Mouse (Mus musculus) liver, embryonic 16.5 days (tissue): ENCODE results near the gene A930002H24Rik. TPM values are rescaled to one million over a fixed set of nuclear protein-coding genes. Genes with fewer than 3 reads are reported as not detected.

Experiments used
- ATAC-seq: fragments of 200-750 bp; cut with Nextera tagmentation; 2 replicates; pipeline ENCODE4 v1.8.0; 2017; ENCODE audit warnings: low read depth, mild to moderate bottlenecking, moderate number of reproducible peaks, moderate library complexity
- H3K27ac ChIP-seq: fragments of 300-500 bp; sonication (generic); 2 replicates; pipeline ENCODE4 v1.5.1; 2014; ENCODE audit warnings: mild to moderate bottlenecking, low read length
- H3K27me3 ChIP-seq: fragments of 300-500 bp; sonication (generic); 2 replicates; pipeline ENCODE4 v1.6.1; 2014; ENCODE audit warnings: low read depth, low read length, mixed read lengths; ENCODE audit not compliant: control insufficient read depth, insufficient read depth
- H3K36me3 ChIP-seq: fragments of 300-500 bp; sonication (generic); 2 replicates; pipeline ENCODE4 v1.6.1; 2014; ENCODE audit warnings: mild to moderate bottlenecking; ENCODE audit not compliant: control insufficient read depth, insufficient read depth
- H3K4me1 ChIP-seq: fragments of 300-500 bp; sonication (generic); 2 replicates; pipeline ENCODE4 v1.6.1; 2014; ENCODE audit warnings: low read depth, low read length, mixed read lengths; ENCODE audit not compliant: control insufficient read depth
- H3K4me2 ChIP-seq: fragments of 300-500 bp; sonication (generic); 2 replicates; pipeline ENCODE4 v1.6.1; 2014; ENCODE audit warnings: low read depth, low read length, mixed read lengths
- H3K4me3 ChIP-seq: fragments of 300-500 bp; sonication (generic); 2 replicates; pipeline ENCODE4 v1.5.1; 2014; ENCODE audit warnings: low read depth, mild to moderate bottlenecking, low read length
- H3K9ac ChIP-seq: fragments of 300-500 bp; sonication (generic); 2 replicates; pipeline ENCODE4 v1.6.1; 2014; ENCODE audit warnings: low read depth, low read length
- H3K9me3 ChIP-seq: fragments of 300-500 bp; sonication (generic); replicated peaks from 2 replicates; pipeline ENCODE4 v1.6.1; 2016; ENCODE audit warnings: low read length; ENCODE audit not compliant: control insufficient read depth
- WGBS: fragments of 180-500 bp; shearing (Covaris S2); extraction: QIAGEN DNeasy Blood & Tissue Kit; methylation state at CpG from one replicate; pipeline ENCODE4 v1.1.7; 2014; ENCODE audit not compliant: insufficient replicate concordance; 5-methylcytosine and 5-hydroxymethylcytosine counted together
- polyA plus RNA-seq: library from polyadenylated mRNA; unstranded; fragments of >200 nt; fragmentation: Nextera tagmentation; extraction: Ambion mirVana; gene quantifications from 2 replicates; pipeline ENCODE4 v1.2.1, GENCODE M21; 2015

The A930002H24Rik gene
- polyA plus RNA-seq, result 0.71 and 0.76 TPM in 2 replicates

DNA sequence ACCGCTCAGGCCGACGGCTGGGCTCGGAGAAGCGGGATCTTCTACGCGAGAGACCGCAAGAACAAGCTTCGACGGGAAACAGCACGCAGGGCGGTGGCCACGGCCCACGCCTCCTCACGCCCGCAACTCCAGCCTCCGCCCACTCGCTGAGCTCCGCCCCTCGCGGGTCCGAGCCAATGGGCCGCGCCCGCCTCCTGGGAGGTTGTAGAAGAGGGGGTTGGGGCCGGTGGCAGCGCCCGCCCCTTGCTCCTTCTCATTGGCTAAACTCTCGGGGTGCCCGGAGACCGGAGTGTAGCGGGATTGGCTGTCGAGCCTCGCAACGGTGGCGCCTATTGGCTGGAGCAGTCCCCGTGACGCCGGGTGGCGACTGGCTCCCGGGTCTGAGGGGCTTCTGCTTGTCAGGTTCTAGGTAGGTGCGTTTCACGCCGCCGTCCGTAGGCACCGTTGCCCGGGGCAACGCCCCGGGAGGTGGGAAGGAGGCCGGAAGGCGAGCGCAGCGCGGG, at the start of gene A930002H24Rik:
TSS of gene A930002H24Rik (minus strand) at position 145 of the 503 bp plus-strand sequence.
- peak within 1 kb of the TSS; percentile 98 for H3K4me2 ChIP-seq

DNA sequence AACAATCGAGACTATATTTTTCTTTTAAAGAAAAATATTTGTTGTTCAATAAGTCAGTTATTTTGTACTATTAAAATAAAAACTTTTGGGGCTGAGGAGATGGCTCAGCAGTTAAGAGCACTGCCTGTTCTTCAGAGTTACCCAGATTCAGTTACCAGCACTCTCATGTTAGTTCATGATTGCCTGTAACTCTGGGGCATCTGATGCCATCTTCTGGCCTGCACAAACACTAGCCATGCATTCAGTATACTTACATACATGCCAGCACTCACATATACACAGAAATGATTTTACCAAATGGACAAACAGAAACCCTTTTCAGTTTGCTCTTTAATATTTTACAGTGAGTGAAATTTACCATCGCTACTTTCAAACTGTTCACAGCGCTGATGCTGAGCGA, 45.7 kb upstream of the A930002H24Rik start:
- H3K36me3 ChIP-seq, result no peaks in the 10 kb centered on the region
- H3K4me3 ChIP-seq, result no peak overlapping the region
- no peaks in the 10 kb centered on the region for H3K9me3 ChIP-seq
- H3K4me1 ChIP-seq, result no peaks in the 10 kb centered on the region
- H3K4me2 ChIP-seq, result no peak overlapping the region
- WGBS, result 80% methylated on average over 4 of the region's 4 CpGs
- ATAC-seq, result no peak
- no peak overlapping the region for H3K9ac ChIP-seq
- no peak overlapping the region for H3K27ac ChIP-seq
- H3K27me3 ChIP-seq, result no peaks in the 10 kb centered on the region

More for the DNA sequence above, at the start of gene A930002H24Rik:
- Histone ChIP-seq H3K27ac (peak within 1 kb of the TSS; percentile 70), H3K36me3 (no peaks in the 10 kb centered on the region), H3K4me3 (peak within 1 kb of the TSS; percentile 91), H3K9me3 (no peaks in the 10 kb centered on the region), H3K27me3 (peaks cover 10% of the 10 kb centered on the region), H3K4me1 (peaks cover 13% of the 10 kb centered on the region), H3K9ac (peak within 1 kb of the TSS; percentile 79)
- under 1% methylated on average over 55 of the region's 55 CpGs for WGBS
- ATAC-seq, result peak; percentile 99

- WGBS, result 54% methylated on average over 7 of the region's 7 CpGs
- Histone ChIP-seq H3K27ac (no peak overlapping the region), H3K27me3 (no peaks in the 10 kb centered on the region), H3K9me3 (no peaks in the 10 kb centered on the region), H3K36me3 (no peaks in the 10 kb centered on the region), H3K9ac (no peak overlapping the region), H3K4me3 (no peak overlapping the region), H3K4me1 (no peaks in the 10 kb centered on the region), H3K4me2 (no peak overlapping the region)
- no peak for ATAC-seq
Measured at GRCm38 (mm10) chr17:63897050-63897449, 33.5 kb upstream of the A930002H24Rik start.

DNA sequence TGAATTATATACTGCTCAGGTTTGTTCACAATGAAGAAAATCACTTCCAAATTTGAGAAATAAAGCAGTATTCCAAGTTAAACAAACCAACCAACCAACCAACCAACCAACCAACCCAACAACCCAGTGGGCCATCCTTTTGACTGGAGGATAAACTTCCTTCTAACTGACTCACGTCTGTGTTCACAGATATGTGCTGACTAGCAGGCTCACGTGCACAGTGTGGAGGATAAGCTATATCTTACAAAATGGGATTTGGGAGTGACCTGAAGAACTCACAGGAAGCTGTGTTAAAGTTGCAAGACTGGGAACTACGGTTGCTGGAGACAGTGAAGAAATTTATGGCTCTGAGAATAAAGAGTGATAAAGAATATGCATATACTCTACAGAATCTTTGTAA, 32.2 kb upstream of the A930002H24Rik start:
- no peak overlapping the region for H3K27ac ChIP-seq
- H3K27me3 ChIP-seq, result no peaks in the 10 kb centered on the region
- ATAC-seq, result no peak
- no peak overlapping the region for H3K4me3 ChIP-seq
- H3K36me3 ChIP-seq, result no peaks in the 10 kb centered on the region
- WGBS, result 23% methylated on average over 3 of the region's 3 CpGs
- no peak overlapping the region for H3K4me2 ChIP-seq
- H3K9ac ChIP-seq, result no peak overlapping the region
- H3K4me1 ChIP-seq, result no peaks in the 10 kb centered on the region
- H3K9me3 ChIP-seq, result no peaks in the 10 kb centered on the region

- H3K36me3 ChIP-seq, result no peaks in the 10 kb centered on the region
- H3K4me3 ChIP-seq, result no peak overlapping the region
- no peak overlapping the region for H3K9ac ChIP-seq
- no peak overlapping the region for H3K27ac ChIP-seq
- no peak for ATAC-seq
- H3K4me1 ChIP-seq, result no peaks in the 10 kb centered on the region
- no peaks in the 10 kb centered on the region for H3K27me3 ChIP-seq
- no peaks in the 10 kb centered on the region for H3K9me3 ChIP-seq
- no peak overlapping the region for H3K4me2 ChIP-seq
Measured at GRCm38 (mm10) chr17:63890611-63891010, 27.0 kb upstream of the A930002H24Rik start.

GRCm38 (mm10) chr17:63886988-63887387, 23.4 kb upstream of the A930002H24Rik start:
- 85% methylated on average over 2 of the region's 2 CpGs for WGBS
- H3K4me2 ChIP-seq, result no peak overlapping the region

DNA sequence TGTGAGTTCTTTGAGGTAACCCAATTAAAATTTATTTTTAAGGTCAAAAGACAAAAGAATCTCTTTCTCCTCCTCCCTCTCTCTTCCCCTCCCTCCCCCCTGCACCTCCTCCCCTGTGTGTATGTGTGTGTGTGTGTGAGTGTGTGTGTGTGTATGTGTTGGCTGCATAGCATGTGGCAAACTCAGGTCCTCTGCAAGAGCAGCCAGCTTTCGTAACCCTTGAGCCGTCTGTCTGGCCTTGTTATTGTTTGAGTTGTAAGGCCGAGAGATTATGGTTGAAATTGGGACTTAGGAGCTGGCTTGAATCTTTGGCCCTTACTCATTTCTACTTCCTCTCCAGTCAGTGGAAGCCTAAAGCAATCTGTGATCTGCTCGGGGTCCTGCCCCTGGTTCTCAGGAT, 16.4 kb upstream of the A930002H24Rik start:
- Histone ChIP-seq H3K27me3 (no peaks in the 10 kb centered on the region), H3K9me3 (no peaks in the 10 kb centered on the region), H3K27ac (no peak overlapping the region), H3K4me1 (no peaks in the 10 kb centered on the region), H3K4me3 (no peak overlapping the region), H3K36me3 (no peaks in the 10 kb centered on the region), H3K9ac (no peak overlapping the region), H3K4me2 (no peak overlapping the region)
- no peak for ATAC-seq
- 66% methylated on average over 4 of the region's 4 CpGs for WGBS

More at GRCm38 (mm10) chr17:63886988-63887387, 23.4 kb upstream of the A930002H24Rik start:
- H3K9ac ChIP-seq, result no peak overlapping the region
- H3K4me1 ChIP-seq, result no peaks in the 10 kb centered on the region
- no peak overlapping the region for H3K27ac ChIP-seq
- no peaks in the 10 kb centered on the region for H3K9me3 ChIP-seq
- no peak for ATAC-seq
- no peaks in the 10 kb centered on the region for H3K27me3 ChIP-seq
- no peak overlapping the region for H3K4me3 ChIP-seq
- H3K36me3 ChIP-seq, result no peaks in the 10 kb centered on the region

DNA sequence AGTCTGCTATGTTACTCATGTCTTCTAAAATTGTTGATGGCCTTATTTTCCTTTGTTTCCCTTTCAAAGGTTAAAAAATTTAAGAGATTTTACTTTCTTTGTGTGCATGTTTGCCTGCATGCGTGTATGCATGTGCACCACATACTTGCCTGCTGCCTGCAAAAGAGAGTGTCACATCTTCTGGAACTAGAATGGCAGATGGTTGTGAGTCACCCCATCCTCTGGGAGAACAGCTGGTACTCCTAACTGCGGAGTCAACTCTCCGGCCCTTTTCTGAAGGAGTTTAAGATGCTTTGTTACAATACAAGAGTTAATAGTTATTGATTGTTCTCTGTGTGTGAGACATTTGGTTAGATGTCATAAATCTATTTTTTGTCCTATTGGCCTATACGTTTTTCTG, 15.3 kb upstream of the A930002H24Rik start:
- no peak for ATAC-seq
- no peaks in the 10 kb centered on the region for H3K4me1 ChIP-seq
- no peak overlapping the region for H3K27ac ChIP-seq
- H3K36me3 ChIP-seq, result no peaks in the 10 kb centered on the region
- no peaks in the 10 kb centered on the region for H3K27me3 ChIP-seq
- no peak overlapping the region for H3K9ac ChIP-seq
- H3K9me3 ChIP-seq, result no peaks in the 10 kb centered on the region
- no peak overlapping the region for H3K4me2 ChIP-seq
- H3K4me3 ChIP-seq, result no peak overlapping the region
- WGBS, result 76% methylated on average over 4 of the region's 4 CpGs

DNA sequence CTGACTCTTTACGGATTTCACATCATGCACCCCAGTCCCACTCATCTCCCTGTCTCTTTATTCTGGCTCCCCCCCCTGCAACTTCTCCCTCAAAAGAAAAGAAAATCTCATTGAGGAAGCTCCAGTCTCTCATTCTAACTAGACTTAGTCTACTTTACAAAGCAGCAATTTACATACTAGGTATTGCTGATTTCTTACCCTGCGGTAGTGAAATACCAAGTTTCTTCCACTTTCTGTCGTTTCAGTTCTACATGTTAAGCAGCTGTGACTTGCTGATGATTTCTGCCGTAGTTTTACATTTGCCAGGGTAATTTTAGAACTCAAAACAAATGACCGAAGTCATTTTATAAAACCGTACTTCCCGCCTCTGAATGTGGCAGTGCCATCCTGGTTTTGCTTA, 8.2 kb upstream of the A930002H24Rik start:
- H3K9me3 ChIP-seq, result no peaks in the 10 kb centered on the region
- H3K27ac ChIP-seq, result no peak overlapping the region
- no peak overlapping the region for H3K9ac ChIP-seq
- no peaks in the 10 kb centered on the region for H3K27me3 ChIP-seq
- no peaks in the 10 kb centered on the region for H3K4me1 ChIP-seq
- no peak overlapping the region for H3K4me3 ChIP-seq
- no peaks in the 10 kb centered on the region for H3K36me3 ChIP-seq
- WGBS, result 82% methylated on average over 7 of the region's 7 CpGs
- ATAC-seq, result no peak
- H3K4me2 ChIP-seq, result no peak overlapping the region
